Mouse (Mus musculus): Measurements from ENCODE around the gene Bcl2l10. TPM values are rescaled to one million over a fixed set of nuclear protein-coding genes. Genes with fewer than 3 reads are reported as not detected.

The Bcl2l10 gene
- polyA plus RNA-seq, 1 experiment from 2014 or later, result not detected

- ATAC-seq (ENCODE audit: insufficient number of reproducible peaks, insufficient read depth, low FRiP score, low TSS enrichment), result no peak
Measured at GRCm38 (mm10) chr9:75314517-75315105, 32.9 kb upstream of the Bcl2l10 start.

GRCm38 (mm10) chr9:75315238-75315637, 32.3 kb upstream of the Bcl2l10 start:
- H3K27me3 ChIP-seq, result no peaks in the 10 kb centered on the region
- H3K4me2 ChIP-seq (replicated peaks), result peak overlapping the region; percentile 74
- no peak for ATAC-seq (ENCODE audit: insufficient number of reproducible peaks, insufficient read depth, low FRiP score, low TSS enrichment)
- no peak overlapping the region for H3K27ac ChIP-seq
- H3K36me3 ChIP-seq, result no peaks in the 10 kb centered on the region
- H3K9me3 ChIP-seq, result no peaks in the 10 kb centered on the region
- 0 out of 2 replicates have a peak, but pooled peaks cover 3% of the 10 kb centered on the region for H3K4me1 ChIP-seq
- H3K4me3 ChIP-seq, result peak overlapping the region; percentile 58; the same call in 1 of the 2 replicates
- no peak overlapping the region for H3K9ac ChIP-seq
- 84% methylated on average over 3 of the region's 3 CpGs for WGBS

More at GRCm38 (mm10) chr9:75314517-75315105, 32.9 kb upstream of the Bcl2l10 start:
- H3K27ac ChIP-seq, result peak overlapping the region; percentile 72
- H3K36me3 ChIP-seq, result no peaks in the 10 kb centered on the region
- peak overlapping the region; percentile 58 for H3K4me3 ChIP-seq
- 0 out of 2 replicates have a peak, but pooled peaks cover 3% of the 10 kb centered on the region for H3K4me1 ChIP-seq
- no peaks in the 10 kb centered on the region for H3K9me3 ChIP-seq
- H3K9ac ChIP-seq, result peak overlapping the region; percentile 65
- peak overlapping the region; percentile 74 for H3K4me2 ChIP-seq (replicated peaks)
- no peaks in the 10 kb centered on the region for H3K27me3 ChIP-seq
- WGBS, result 2% methylated on average over 22 of the region's 22 CpGs

- Histone ChIP-seq H3K27me3 (no peaks in the 10 kb centered on the region), H3K9ac (no peak overlapping the region), H3K36me3 (no peaks in the 10 kb centered on the region), H3K4me1 (0 out of 2 replicates have a peak, but pooled peaks cover 3% of the 10 kb centered on the region), H3K4me3 (no peak overlapping the region), H3K9me3 (no peaks in the 10 kb centered on the region), H3K4me2 (replicated peaks) (no peak overlapping the region), H3K27ac (no peak overlapping the region)
- no peak for ATAC-seq (ENCODE audit: insufficient number of reproducible peaks, insufficient read depth, low FRiP score, low TSS enrichment)
- WGBS, result 86% methylated on average over 6 of the region's 6 CpGs
Measured at GRCm38 (mm10) chr9:75316771-75317170, 30.8 kb upstream of the Bcl2l10 start.

- ATAC-seq (ENCODE audit: insufficient number of reproducible peaks, insufficient read depth, low FRiP score, low TSS enrichment), result no peak
- H3K4me2 ChIP-seq (replicated peaks), result no peak overlapping the region
- 96% methylated on average over 2 of the region's 2 CpGs for WGBS
- H3K9ac ChIP-seq, result no peak overlapping the region
- H3K4me1 ChIP-seq, result 0 out of 2 replicates have a peak, but pooled peaks cover 3% of the 10 kb centered on the region
- H3K36me3 ChIP-seq, result no peaks in the 10 kb centered on the region
- no peaks in the 10 kb centered on the region for H3K9me3 ChIP-seq
- H3K27ac ChIP-seq, result no peak overlapping the region
- H3K4me3 ChIP-seq, result no peak overlapping the region
- H3K27me3 ChIP-seq, result no peaks in the 10 kb centered on the region
Measured at GRCm38 (mm10) chr9:75318196-75318595, 29.4 kb upstream of the Bcl2l10 start.

GRCm38 (mm10) chr9:75319365-75319764, 28.2 kb upstream of the Bcl2l10 start:
- no peak overlapping the region for H3K27ac ChIP-seq
- no peaks in the 10 kb centered on the region for H3K36me3 ChIP-seq
- no peak overlapping the region for H3K9ac ChIP-seq
- no peak overlapping the region for H3K4me2 ChIP-seq (replicated peaks)
- ATAC-seq (ENCODE audit: insufficient number of reproducible peaks, insufficient read depth, low FRiP score, low TSS enrichment), result no peak
- H3K4me3 ChIP-seq, result no peak overlapping the region
- H3K9me3 ChIP-seq, result no peaks in the 10 kb centered on the region
- 60% methylated on average over 3 of the region's 3 CpGs for WGBS
- H3K4me1 ChIP-seq, result 0 out of 2 replicates have a peak, but pooled peaks cover 3% of the 10 kb centered on the region
- H3K27me3 ChIP-seq, result no peaks in the 10 kb centered on the region

GRCm38 (mm10) chr9:75322099-75322885, 25.3 kb upstream of the Bcl2l10 start:
- no peaks in the 10 kb centered on the region for H3K27me3 ChIP-seq
- no peak overlapping the region for H3K4me3 ChIP-seq
- H3K4me1 ChIP-seq, result no peaks in the 10 kb centered on the region
- no peak for ATAC-seq (ENCODE audit: insufficient number of reproducible peaks, insufficient read depth, low FRiP score, low TSS enrichment)
- no peak overlapping the region for H3K9ac ChIP-seq
- no peak overlapping the region for H3K4me2 ChIP-seq (replicated peaks)
- no peak overlapping the region for H3K27ac ChIP-seq
- WGBS, result 75% methylated on average over 13 of the region's 13 CpGs
- H3K36me3 ChIP-seq, result peaks cover 11% of the 10 kb centered on the region
- no peaks in the 10 kb centered on the region for H3K9me3 ChIP-seq

GRCm38 (mm10) chr9:75328047-75328446, 19.5 kb upstream of the Bcl2l10 start:
- ATAC-seq (ENCODE audit: insufficient number of reproducible peaks, insufficient read depth, low FRiP score, low TSS enrichment), result no peak
- H3K9ac ChIP-seq, result no peak overlapping the region
- no peak overlapping the region for H3K4me2 ChIP-seq (replicated peaks)
- WGBS, result 94% methylated on average over 3 of the region's 3 CpGs
- H3K27me3 ChIP-seq, result no peaks in the 10 kb centered on the region
- peaks cover 29% of the 10 kb centered on the region for H3K36me3 ChIP-seq
- H3K27ac ChIP-seq, result no peak overlapping the region
- H3K4me1 ChIP-seq, result no peaks in the 10 kb centered on the region
- no peaks in the 10 kb centered on the region for H3K9me3 ChIP-seq
- H3K4me3 ChIP-seq, result no peak overlapping the region

- no peak for ATAC-seq (ENCODE audit: insufficient number of reproducible peaks, insufficient read depth, low FRiP score, low TSS enrichment)
- H3K27ac ChIP-seq, result no peak overlapping the region
- no peaks in the 10 kb centered on the region for H3K27me3 ChIP-seq
- H3K36me3 ChIP-seq, result peaks cover 46% of the 10 kb centered on the region
- H3K4me3 ChIP-seq, result no peak overlapping the region
- no peaks in the 10 kb centered on the region for H3K9me3 ChIP-seq
- H3K4me1 ChIP-seq, result no peaks in the 10 kb centered on the region
- H3K9ac ChIP-seq, result no peak overlapping the region
- WGBS, result 87% methylated on average over 8 of the region's 8 CpGs
- no peak overlapping the region for H3K4me2 ChIP-seq (replicated peaks)
Measured at GRCm38 (mm10) chr9:75330821-75331220, 16.7 kb upstream of the Bcl2l10 start.

- H3K9ac ChIP-seq, result no peak overlapping the region
- no peak overlapping the region for H3K27ac ChIP-seq
- no peaks in the 10 kb centered on the region for H3K4me1 ChIP-seq
- no peaks in the 10 kb centered on the region for H3K9me3 ChIP-seq
- no peak for ATAC-seq (ENCODE audit: insufficient number of reproducible peaks, insufficient read depth, low FRiP score, low TSS enrichment)
- H3K27me3 ChIP-seq, result no peaks in the 10 kb centered on the region
- peaks cover 54% of the 10 kb centered on the region for H3K36me3 ChIP-seq
- H3K4me2 ChIP-seq (replicated peaks), result no peak overlapping the region
- no peak overlapping the region for H3K4me3 ChIP-seq
- WGBS, result 75% methylated on average over 4 of the region's 4 CpGs
Measured at GRCm38 (mm10) chr9:75334440-75334839, 13.1 kb upstream of the Bcl2l10 start.

GRCm38 (mm10) chr9:75338016-75338415, 9.5 kb upstream of the Bcl2l10 start:
- H3K9ac ChIP-seq, result no peak overlapping the region
- H3K9me3 ChIP-seq, result no peaks in the 10 kb centered on the region
- no peaks in the 10 kb centered on the region for H3K27me3 ChIP-seq
- H3K4me1 ChIP-seq, result no peaks in the 10 kb centered on the region
- ATAC-seq (ENCODE audit: insufficient number of reproducible peaks, insufficient read depth, low FRiP score, low TSS enrichment), result no peak
- no peak overlapping the region for H3K4me3 ChIP-seq
- peaks cover 57% of the 10 kb centered on the region for H3K36me3 ChIP-seq
- no peak overlapping the region for H3K27ac ChIP-seq
- 91% methylated on average over 6 of the region's 6 CpGs for WGBS
- H3K4me2 ChIP-seq (replicated peaks), result no peak overlapping the region

- H3K36me3 ChIP-seq, result peaks cover 42% of the 10 kb centered on the region
- H3K9me3 ChIP-seq, result no peaks in the 10 kb centered on the region
- H3K27me3 ChIP-seq, result no peaks in the 10 kb centered on the region
- 81% methylated on average over 4 of the region's 4 CpGs for WGBS
- ATAC-seq (ENCODE audit: insufficient number of reproducible peaks, insufficient read depth, low FRiP score, low TSS enrichment), result no peak
- H3K9ac ChIP-seq, result no peak overlapping the region
- no peak overlapping the region for H3K4me2 ChIP-seq (replicated peaks)
- H3K4me1 ChIP-seq, result no peaks in the 10 kb centered on the region
- H3K27ac ChIP-seq, result no peak overlapping the region
- no peak overlapping the region for H3K4me3 ChIP-seq
Measured at GRCm38 (mm10) chr9:75342433-75342832, 5.1 kb upstream of the Bcl2l10 start.

- Histone ChIP-seq H3K4me3 (no peak overlapping the region), H3K9ac (no peak overlapping the region), H3K9me3 (no peaks in the 10 kb centered on the region), H3K36me3 (peaks cover 15% of the 10 kb centered on the region; the same call in 1 of the 2 replicates), H3K27ac (no peak overlapping the region), H3K4me1 (no peaks in the 10 kb centered on the region), H3K27me3 (no peaks in the 10 kb centered on the region), H3K4me2 (replicated peaks) (no peak overlapping the region)
- WGBS, result 94% methylated on average over 17 of the region's 17 CpGs
- no peak for ATAC-seq (ENCODE audit: insufficient number of reproducible peaks, insufficient read depth, low FRiP score, low TSS enrichment)
Measured at GRCm38 (mm10) chr9:75348066-75348465, 508 bp downstream of the Bcl2l10 start.
